Mouse (Mus musculus) kidney, embryonic 14.5 days (tissue): ENCODE measurements around the gene Cramp1l. TPM values are rescaled to one million over a fixed set of nuclear protein-coding genes. Genes with fewer than 3 reads are reported as not detected.
A peak's percentile ranks its signal among the peaks of the same experiment; 100 is the strongest.
"Not testable (repeated sequence)": the region's sequence is repeated elsewhere in the genome, so short reads cannot be mapped to it uniquely, and the experiment has no call there.

Experiments
- ATAC-seq: fragments of 200-750 bp; cut with Nextera tagmentation; 2 replicates; pipeline ENCODE4 v1.8.0; 2017; ENCODE audit warnings: moderate number of reproducible peaks, mild to moderate bottlenecking, moderate TSS enrichment, moderate library complexity; ENCODE audit not compliant: low FRiP score, low TSS enrichment
- H3K27ac ChIP-seq: fragments of 300-500 bp; sonication (generic); 2 replicates; pipeline ENCODE4 v1.5.1; 2014; ENCODE audit warnings: low read depth, mild to moderate bottlenecking, low read length, moderate library complexity, mixed read lengths
- H3K27me3 ChIP-seq: fragments of 300-500 bp; sonication (generic); 2 replicates; pipeline ENCODE4 v1.6.1; 2014; ENCODE audit warnings: mild to moderate bottlenecking, low read length; ENCODE audit not compliant: control insufficient read depth, insufficient read depth
- H3K36me3 ChIP-seq: fragments of 300-500 bp; sonication (generic); 2 replicates; pipeline ENCODE4 v1.6.1; 2014; ENCODE audit warnings: low read length, mixed read lengths; ENCODE audit not compliant: control insufficient read depth, insufficient read depth
- H3K4me1 ChIP-seq: fragments of 300-500 bp; sonication (generic); 2 replicates; pipeline ENCODE4 v1.6.1; 2014; ENCODE audit warnings: low read length, mixed read lengths; ENCODE audit not compliant: control insufficient read depth, insufficient read depth
- H3K4me2 ChIP-seq: fragments of 300-500 bp; sonication (generic); replicated peaks from 2 replicates; pipeline ENCODE4 v1.6.1; 2014; ENCODE audit warnings: low read depth, mild to moderate bottlenecking, low read length
- H3K4me3 ChIP-seq: fragments of 300-500 bp; sonication (generic); 2 replicates; pipeline ENCODE4 v1.5.1; 2014; ENCODE audit warnings: mild to moderate bottlenecking, low read length
- H3K9ac ChIP-seq: fragments of 300-500 bp; sonication (generic); 2 replicates; pipeline ENCODE4 v1.6.1; 2014; ENCODE audit warnings: low read depth, mild to moderate bottlenecking, low read length, moderate library complexity
- H3K9me3 ChIP-seq: fragments of 300-500 bp; sonication (generic); 2 replicates; pipeline ENCODE4 v1.6.1; 2016; ENCODE audit warnings: low read length; ENCODE audit not compliant: control insufficient read depth
- WGBS: fragments of 180-500 bp; shearing (Covaris S2); extraction: QIAGEN DNeasy Blood & Tissue Kit; methylation state at CpG from one replicate; pipeline ENCODE4 v1.1.7; 2014; 5-methylcytosine and 5-hydroxymethylcytosine counted together
- polyA plus RNA-seq: library from polyadenylated mRNA; unstranded; fragments of >200 nt; fragmentation: Nextera tagmentation; extraction: Ambion mirVana; gene quantifications from 2 replicates; pipeline ENCODE4 v1.2.1, GENCODE M21; 2014

The Cramp1l gene
- polyA plus RNA-seq, 1 experiment from 2014 or later = 11.6 TPM

DNA sequence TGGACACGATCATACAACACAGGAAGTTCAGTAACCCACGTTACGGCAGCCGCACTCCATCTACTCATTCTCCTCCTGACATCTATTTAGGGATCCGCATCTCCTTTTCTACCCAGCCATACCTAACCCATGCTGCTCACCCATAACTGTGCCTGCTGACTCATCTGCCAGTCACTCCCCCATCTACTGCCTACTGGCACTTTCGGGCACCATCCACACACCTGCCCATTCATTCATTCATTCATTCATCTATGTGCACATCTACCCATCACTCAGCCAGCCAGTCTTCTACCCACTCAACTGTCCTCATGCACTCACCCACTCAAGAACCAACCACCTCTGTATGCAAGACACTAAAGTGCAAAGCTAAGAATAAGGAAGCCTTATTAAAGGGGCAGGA is 28.4 kb downstream of the Cramp1l start:
- Histone ChIP-seq H3K4me2 (no peak overlapping the region), H3K4me3 (no peak overlapping the region), H3K9me3 (no peaks in the 10 kb centered on the region), H3K9ac (no peak overlapping the region), H3K27ac (no peak overlapping the region), H3K27me3 (no peaks in the 10 kb centered on the region), H3K4me1 (no peaks in the 10 kb centered on the region), H3K36me3 (peaks cover 89% of the 10 kb centered on the region)
- no peak for ATAC-seq
- WGBS = 92% methylated on average over 6 of the region's 6 CpGs

- ATAC-seq = peak; percentile 39; the same call in 1 of the 2 replicates
- Histone ChIP-seq H3K36me3 (peaks cover 48% of the 10 kb centered on the region), H3K27ac (no peak overlapping the region), H3K27me3 (no peaks in the 10 kb centered on the region), H3K4me2 (peak overlapping the region; percentile 62), H3K4me3 (peak overlapping the region; percentile 96), H3K4me1 (peaks cover 10% of the 10 kb centered on the region), H3K9ac (peak overlapping the region; percentile 92), H3K9me3 (no peaks in the 10 kb centered on the region)
- WGBS = 15% methylated on average over 21 of the region's 21 CpGs
Measured at GRCm38 (mm10) chr17:24960852-24961715, 54.5 kb downstream of the Cramp1l start.

GRCm38 (mm10) chr17:24960135-24960851 is 55.3 kb downstream of the Cramp1l start, which contains the start of gene Jpt2:
TSS of gene Jpt2 (minus strand) at chr17:24960689.
- Histone ChIP-seq H3K27ac (peak within 1 kb of the TSS; percentile 85), H3K4me2 (peak within 1 kb of the TSS; percentile 62), H3K4me1 (peaks cover 10% of the 10 kb centered on the region), H3K9me3 (no peaks in the 10 kb centered on the region), H3K9ac (peak within 1 kb of the TSS; percentile 92), H3K36me3 (peaks cover 48% of the 10 kb centered on the region), H3K27me3 (no peaks in the 10 kb centered on the region), H3K4me3 (peak within 1 kb of the TSS; percentile 96)
- ATAC-seq = peak; percentile 100
- WGBS = 1% methylated on average over 51 of the region's 59 CpGs

GRCm38 (mm10) chr17:24959371-24959770 is 56.2 kb downstream of the Cramp1l start:
- Histone ChIP-seq H3K9me3 (no peaks in the 10 kb centered on the region), H3K9ac (peak overlapping the region; percentile 92), H3K27me3 (no peaks in the 10 kb centered on the region), H3K27ac (0 out of 2 replicates have a peak overlapping the region, but pooled peaks have one; percentile 85), H3K4me2 (peak overlapping the region; percentile 58), H3K4me1 (peaks cover 10% of the 10 kb centered on the region), H3K4me3 (peak overlapping the region; percentile 96), H3K36me3 (peaks cover 47% of the 10 kb centered on the region)
- ATAC-seq = no peak
- 41% methylated on average over 8 of the region's 8 CpGs for WGBS

- peaks cover 67% of the 10 kb centered on the region for H3K36me3 ChIP-seq
- 0 out of 2 replicates have a peak, but pooled peaks have one; percentile 39 for ATAC-seq
- WGBS = 73% methylated on average over 2 of the region's 2 CpGs
Measured at GRCm38 (mm10) chr17:24953291-24953690, 62.3 kb downstream of the Cramp1l start.

GRCm38 (mm10) chr17:24950671-24951070 is 64.9 kb downstream of the Cramp1l start:
- Histone ChIP-seq H3K4me1 (no peaks in the 10 kb centered on the region), H3K9me3 (no peaks in the 10 kb centered on the region), H3K27ac (no peak overlapping the region), H3K4me2 (no peak overlapping the region), H3K4me3 (no peak overlapping the region), H3K9ac (no peak overlapping the region), H3K27me3 (no peaks in the 10 kb centered on the region), H3K36me3 (peaks cover 79% of the 10 kb centered on the region)
- no peak for ATAC-seq
- WGBS = 93% methylated on average over 2 of the region's 2 CpGs

More at GRCm38 (mm10) chr17:24953291-24953690, 62.3 kb downstream of the Cramp1l start:
- Histone ChIP-seq H3K4me1 (no peaks in the 10 kb centered on the region), H3K27me3 (no peaks in the 10 kb centered on the region), H3K27ac (no peak overlapping the region; the same call in 1 of the 2 replicates), H3K9me3 (no peaks in the 10 kb centered on the region), H3K4me3 (no peak overlapping the region), H3K4me2 (no peak overlapping the region), H3K9ac (no peak overlapping the region)

DNA sequence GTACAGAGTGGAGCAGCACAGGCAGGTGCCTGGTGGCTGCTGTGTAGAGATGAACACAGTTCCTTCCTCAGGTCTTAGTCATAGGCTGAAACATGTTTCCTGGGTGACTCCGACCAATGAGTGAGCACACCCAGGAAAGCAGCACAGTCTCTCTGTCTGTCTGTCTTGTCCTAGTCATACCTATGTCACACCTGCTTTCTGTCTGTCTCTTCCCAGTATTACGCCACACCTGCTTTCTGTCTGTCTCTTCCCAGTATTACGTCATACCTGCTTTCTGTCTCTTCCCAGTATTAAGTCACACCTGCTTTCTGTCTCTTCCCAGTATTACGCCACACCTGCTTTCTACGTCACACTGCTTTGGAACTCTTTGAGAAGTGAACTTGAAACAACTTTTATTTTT is 67.4 kb downstream of the Cramp1l start:
- Histone ChIP-seq H3K27ac (no peak overlapping the region), H3K27me3 (no peaks in the 10 kb centered on the region), H3K4me3 (no peak overlapping the region), H3K4me2 (no peak overlapping the region), H3K9ac (no peak overlapping the region), H3K36me3 (peaks cover 82% of the 10 kb centered on the region), H3K4me1 (no peaks in the 10 kb centered on the region), H3K9me3 (no peaks in the 10 kb centered on the region)
- WGBS = 97% methylated on average over 5 of the region's 5 CpGs
- no peak for ATAC-seq

DNA sequence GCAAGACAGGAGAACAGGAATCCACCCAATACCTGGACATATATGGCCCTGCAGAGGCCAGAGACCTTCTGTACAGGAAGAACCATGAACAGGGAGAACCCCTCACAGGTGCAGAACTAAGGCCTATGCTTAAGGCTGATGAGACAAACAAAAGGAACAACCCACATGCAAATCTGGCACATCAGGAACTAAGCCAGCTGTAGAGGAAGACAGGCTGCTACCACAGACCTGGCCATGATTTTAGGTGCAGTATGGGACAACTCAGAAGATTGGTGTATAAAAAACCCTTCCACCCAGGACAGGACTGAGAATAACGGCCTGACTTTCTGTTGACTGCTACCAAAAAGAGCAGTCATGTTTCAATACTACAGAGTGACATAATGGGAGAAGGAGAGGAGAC is 72.0 kb downstream of the Cramp1l start:
- H3K9ac ChIP-seq, H3K4me3 ChIP-seq, H3K27me3 ChIP-seq, H3K9me3 ChIP-seq, H3K4me2 ChIP-seq, ATAC-seq, H3K27ac ChIP-seq, H3K4me1 ChIP-seq: not testable (repeated sequence)
- WGBS = 95% methylated on average over 1 of the region's 1 CpGs
- H3K36me3 ChIP-seq = peaks cover 53% of the 10 kb centered on the region

DNA sequence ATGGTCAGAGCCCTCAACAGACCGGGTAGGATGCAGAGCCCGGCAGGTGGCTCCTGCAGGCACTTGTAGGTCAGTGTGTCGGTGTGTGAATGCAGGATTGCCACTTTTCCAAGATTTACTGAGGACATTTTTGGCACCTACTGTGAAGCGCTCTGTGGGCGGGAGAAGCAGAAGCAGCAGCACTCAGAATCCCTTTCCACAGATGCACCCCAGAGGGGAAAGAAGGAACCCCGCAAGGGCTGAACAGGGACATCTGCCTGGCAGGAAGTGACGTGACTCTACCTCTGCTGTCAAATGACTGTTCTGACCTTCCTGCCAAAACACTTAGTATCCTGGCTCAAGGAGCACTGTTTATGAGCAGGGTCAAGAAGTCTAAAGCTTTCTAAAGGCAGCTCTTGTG is 72.6 kb downstream of the Cramp1l start:
- Histone ChIP-seq H3K9me3 (no peaks in the 10 kb centered on the region), H3K36me3 (peaks cover 47% of the 10 kb centered on the region), H3K4me3 (no peak overlapping the region), H3K27ac (no peak overlapping the region), H3K4me1 (no peaks in the 10 kb centered on the region), H3K4me2 (no peak overlapping the region), H3K9ac (no peak overlapping the region), H3K27me3 (no peaks in the 10 kb centered on the region)
- WGBS = 92% methylated on average over 7 of the region's 7 CpGs
- no peak for ATAC-seq
